Mouse (Mus musculus): ENCODE measurements around the gene Pak1ip1. TPM values are rescaled to one million over a fixed set of nuclear protein-coding genes. Genes with fewer than 3 reads are reported as not detected.
A peak's percentile ranks its signal among the peaks of the same experiment; 100 is the strongest.

The Pak1ip1 gene
- polyA plus RNA-seq, 1 experiment from 2014 or later = 69.0 TPM

DNA sequence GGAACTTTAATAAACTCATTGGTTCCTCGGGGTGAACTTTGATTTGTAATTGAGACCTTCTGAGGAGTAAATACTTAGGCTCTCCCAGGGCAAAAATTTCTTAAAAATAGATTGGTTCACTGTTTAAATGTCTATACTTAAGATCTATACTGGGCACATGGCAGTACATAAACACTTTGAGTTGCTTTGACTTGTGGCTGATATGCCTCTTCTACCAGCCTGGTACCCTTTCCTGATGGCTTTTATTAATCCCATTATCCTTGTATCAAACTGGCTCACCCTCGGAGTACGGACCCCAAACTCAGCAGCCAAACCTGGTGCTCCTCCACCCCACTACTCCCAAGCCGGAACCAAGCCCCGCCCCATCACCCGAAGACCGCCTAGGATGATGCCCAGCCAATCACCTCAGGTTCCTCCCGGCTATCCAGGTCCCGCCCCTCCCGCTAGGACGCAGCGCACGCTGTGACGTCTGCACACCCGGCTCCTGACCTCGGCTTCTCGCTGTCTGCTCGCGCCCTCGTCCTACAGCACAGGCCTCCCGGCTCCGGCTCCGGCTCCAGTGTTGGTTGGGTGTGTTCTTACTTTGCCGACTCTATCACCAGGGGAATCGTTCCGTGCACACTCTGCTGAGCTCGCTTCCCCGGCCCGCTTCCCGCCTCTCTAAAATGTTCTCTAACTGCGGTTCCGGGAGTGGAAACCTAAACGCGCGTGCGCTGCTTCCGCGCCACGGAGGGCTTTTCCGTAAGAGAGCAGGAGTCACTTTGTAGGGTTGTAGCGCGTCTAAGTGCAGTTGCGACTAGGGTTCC is 15.2 kb downstream of the Pak1ip1 start, which contains the start of gene Tmem14c:
TSS of gene Tmem14c (plus strand) at position 464 of the 806 bp plus-strand sequence.
- under 1% methylated on average over 43 of the region's 43 CpGs for WGBS

DNA sequence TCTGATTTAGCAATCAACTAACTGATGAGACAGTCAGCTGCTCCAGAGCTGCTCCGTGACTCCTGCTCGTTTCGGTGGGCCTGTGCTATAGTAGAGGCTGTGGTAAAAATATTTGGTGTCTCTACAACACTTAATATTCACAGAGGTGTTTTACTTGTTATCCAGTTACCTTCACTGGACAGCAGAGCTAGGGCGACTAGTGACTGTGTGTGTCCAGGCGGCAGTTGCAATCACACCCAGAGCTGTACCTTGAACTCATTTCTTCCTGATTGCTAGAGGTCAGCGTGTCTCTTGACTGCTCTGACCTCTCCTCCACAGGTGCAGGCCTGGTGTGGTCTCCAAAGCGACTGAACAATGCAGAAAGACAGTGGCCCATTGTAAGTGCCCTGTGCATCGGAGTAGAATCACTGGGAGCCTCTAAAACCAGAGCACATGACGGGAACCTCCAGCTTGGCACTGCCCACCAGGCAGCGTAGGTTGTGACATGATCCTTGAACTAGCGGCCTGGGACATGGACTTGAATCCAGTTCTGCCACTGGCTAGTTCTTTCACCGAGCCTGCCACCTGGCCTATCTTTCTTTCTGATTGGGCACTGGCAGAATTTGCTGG is 16.1 kb downstream of the Pak1ip1 start:
- 29% methylated on average over 12 of the region's 12 CpGs for WGBS
- Histone ChIP-seq H3K27ac (peak overlapping the region; percentile 95; the same call in 1 of the 2 replicates), H3K9ac (peak overlapping the region; percentile 81; the same call in 1 of the 2 replicates), H3K4me1 (peaks cover 16% of the 10 kb centered on the region), H3K4me3 (replicated peaks) (peak overlapping the region; percentile 70), H3K4me2 (peak overlapping the region; percentile 63), H3K36me3 (peaks cover 17% of the 10 kb centered on the region), H3K27me3 (replicated peaks) (no peaks in the 10 kb centered on the region), H3K9me3 (no peaks in the 10 kb centered on the region)
- no peak for ATAC-seq (ENCODE audit: insufficient read depth, low FRiP score, low read depth)

More for the DNA sequence above, 15.2 kb downstream of the Pak1ip1 start, which contains the start of gene Tmem14c:
- H3K36me3 ChIP-seq = peaks cover 17% of the 10 kb centered on the region
- no peaks in the 10 kb centered on the region for H3K27me3 ChIP-seq (replicated peaks)
- peak within 1 kb of the TSS; percentile 81 for H3K9ac ChIP-seq
- H3K9me3 ChIP-seq = no peaks in the 10 kb centered on the region
- ATAC-seq (ENCODE audit: insufficient read depth, low FRiP score, low read depth) = peak; percentile 96
- peak within 1 kb of the TSS; percentile 63 for H3K4me2 ChIP-seq
- H3K27ac ChIP-seq = peak within 1 kb of the TSS; percentile 95
- peak within 1 kb of the TSS; percentile 70 for H3K4me3 ChIP-seq (replicated peaks)
- peaks cover 16% of the 10 kb centered on the region for H3K4me1 ChIP-seq

DNA sequence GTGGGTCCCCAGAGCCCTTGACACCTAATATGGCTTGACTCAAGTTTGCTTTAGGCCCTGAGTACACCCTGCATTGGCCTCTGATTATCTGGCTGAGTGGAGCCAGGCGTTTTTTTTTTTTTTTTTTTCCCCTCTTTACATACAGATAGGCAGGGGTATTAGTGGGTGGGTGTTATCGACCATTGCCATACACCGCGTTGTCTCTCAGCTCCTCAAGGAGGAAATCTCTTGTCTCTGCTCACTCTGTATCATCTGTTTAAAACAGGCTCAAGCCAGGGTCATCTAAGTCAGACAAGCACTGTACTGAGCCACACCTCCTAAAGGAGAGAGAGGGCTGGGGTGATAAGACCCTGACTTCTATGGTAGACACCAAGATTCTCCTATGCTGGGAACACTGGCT is 17.0 kb downstream of the Pak1ip1 start:
- Histone ChIP-seq H3K27me3 (replicated peaks) (no peaks in the 10 kb centered on the region), H3K36me3 (peaks cover 16% of the 10 kb centered on the region), H3K27ac (no peak overlapping the region), H3K9ac (no peak overlapping the region), H3K4me1 (peaks cover 16% of the 10 kb centered on the region), H3K4me2 (peak overlapping the region; percentile 63), H3K9me3 (no peaks in the 10 kb centered on the region), H3K4me3 (replicated peaks) (peak overlapping the region; percentile 70; the same call in 1 of the 2 replicates)
- WGBS = 76% methylated on average over 4 of the region's 4 CpGs
- peak; percentile 67 for ATAC-seq (ENCODE audit: insufficient read depth, low FRiP score, low read depth)

DNA sequence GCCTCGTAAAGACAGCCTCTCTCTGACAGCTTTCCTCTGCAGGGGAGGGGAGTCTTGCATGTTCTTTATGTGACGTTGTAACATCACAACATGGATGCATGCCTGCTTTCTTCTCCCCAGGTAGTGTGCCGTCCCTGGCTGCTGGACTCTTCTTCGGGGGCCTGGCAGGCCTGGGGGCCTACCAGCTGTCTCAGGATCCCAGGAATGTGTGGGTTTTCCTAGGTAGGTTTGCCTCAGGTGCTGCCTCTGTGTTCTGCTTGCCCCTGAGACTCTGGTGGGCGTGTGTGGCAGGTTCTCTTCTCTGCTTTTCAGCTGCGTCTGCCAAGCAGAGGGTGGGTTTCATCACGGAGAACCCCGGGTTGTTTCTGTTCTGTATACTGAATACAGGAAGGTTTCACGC is 17.4 kb downstream of the Pak1ip1 start:
- Histone ChIP-seq H3K9ac (no peak overlapping the region), H3K27ac (no peak overlapping the region), H3K4me3 (replicated peaks) (no peak overlapping the region), H3K4me1 (peaks cover 16% of the 10 kb centered on the region), H3K9me3 (no peaks in the 10 kb centered on the region), H3K36me3 (peaks cover 16% of the 10 kb centered on the region), H3K27me3 (replicated peaks) (no peaks in the 10 kb centered on the region), H3K4me2 (no peak overlapping the region)
- no peak for ATAC-seq (ENCODE audit: insufficient read depth, low FRiP score, low read depth)
- 89% methylated on average over 9 of the region's 9 CpGs for WGBS

DNA sequence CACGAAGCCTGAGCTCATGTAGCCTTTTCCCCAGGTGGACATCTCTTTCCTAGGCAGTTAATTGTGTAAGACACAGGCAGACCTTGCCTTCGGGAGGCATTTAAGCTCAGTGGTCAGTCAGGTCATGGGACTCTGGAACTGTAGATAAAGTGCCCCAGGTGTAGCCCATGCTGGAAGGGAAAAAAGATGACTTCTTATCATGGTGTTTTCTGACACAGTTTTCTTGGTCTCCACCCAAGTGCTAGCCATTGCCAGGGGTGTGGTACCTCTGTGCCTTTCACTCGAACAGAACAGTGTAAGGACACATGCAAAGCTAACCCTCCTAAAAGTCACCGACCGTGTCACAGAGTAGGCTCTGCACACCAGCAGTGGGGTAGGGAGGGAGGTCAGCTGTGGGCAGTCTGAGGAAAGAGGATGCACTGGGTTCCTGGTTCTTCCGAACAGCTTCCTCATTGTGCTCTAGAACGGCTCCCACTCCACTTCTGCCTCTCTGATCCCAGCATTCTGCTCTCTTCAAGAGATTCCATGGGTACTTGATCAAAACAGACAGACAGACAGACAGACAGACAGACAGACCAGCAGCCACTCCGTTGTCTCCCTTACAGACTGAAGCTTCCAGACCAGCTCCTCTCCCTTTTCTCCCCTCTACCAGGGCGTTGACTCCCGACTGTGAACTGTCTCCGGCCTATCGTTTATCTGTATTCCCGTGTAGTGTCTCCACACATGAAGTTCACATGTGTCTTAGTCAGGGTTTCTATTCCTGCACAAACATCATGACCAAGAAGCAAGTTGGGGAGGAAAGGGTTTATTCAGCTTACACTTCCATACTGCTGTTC is 18.2 kb downstream of the Pak1ip1 start:
- Histone ChIP-seq H3K9ac (no peak overlapping the region), H3K4me3 (replicated peaks) (no peak overlapping the region), H3K4me1 (peaks cover 16% of the 10 kb centered on the region), H3K9me3 (no peaks in the 10 kb centered on the region), H3K4me2 (no peak overlapping the region), H3K36me3 (peaks cover 21% of the 10 kb centered on the region), H3K27me3 (replicated peaks) (no peaks in the 10 kb centered on the region), H3K27ac (no peak overlapping the region)
- no peak; the same call in 1 of the 2 replicates for ATAC-seq (ENCODE audit: insufficient read depth, low FRiP score, low read depth)
- 89% methylated on average over 13 of the region's 13 CpGs for WGBS

DNA sequence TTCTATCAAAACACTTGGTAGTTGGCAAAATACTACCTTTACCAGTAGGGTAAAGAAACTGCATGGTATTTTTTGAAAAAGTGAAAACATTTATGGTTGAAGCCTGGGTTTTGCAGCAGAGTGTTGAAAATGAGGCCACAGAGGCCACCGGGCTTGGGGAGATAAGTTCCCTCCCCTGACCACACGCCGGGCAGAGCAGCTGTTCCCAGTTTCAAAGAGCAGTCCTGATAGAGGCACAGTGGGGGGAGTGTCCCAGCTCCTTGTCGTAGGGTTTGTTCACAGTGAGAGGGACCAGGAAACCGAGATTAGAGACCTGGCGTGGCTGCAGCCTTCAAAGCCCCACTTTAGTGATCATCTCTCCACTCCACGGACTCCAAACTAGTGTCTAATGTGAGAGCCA is 19.7 kb downstream of the Pak1ip1 start:
- peaks cover 21% of the 10 kb centered on the region for H3K36me3 ChIP-seq
- WGBS = 52% methylated on average over 7 of the region's 7 CpGs
- no peak overlapping the region for H3K27ac ChIP-seq
- H3K9me3 ChIP-seq = no peaks in the 10 kb centered on the region
- H3K4me2 ChIP-seq = no peak overlapping the region
- H3K9ac ChIP-seq = no peak overlapping the region
- no peaks in the 10 kb centered on the region for H3K27me3 ChIP-seq (replicated peaks)
- no peak for ATAC-seq (ENCODE audit: insufficient read depth, low FRiP score, low read depth)
- no peak overlapping the region for H3K4me3 ChIP-seq (replicated peaks)
- peaks cover 15% of the 10 kb centered on the region for H3K4me1 ChIP-seq

DNA sequence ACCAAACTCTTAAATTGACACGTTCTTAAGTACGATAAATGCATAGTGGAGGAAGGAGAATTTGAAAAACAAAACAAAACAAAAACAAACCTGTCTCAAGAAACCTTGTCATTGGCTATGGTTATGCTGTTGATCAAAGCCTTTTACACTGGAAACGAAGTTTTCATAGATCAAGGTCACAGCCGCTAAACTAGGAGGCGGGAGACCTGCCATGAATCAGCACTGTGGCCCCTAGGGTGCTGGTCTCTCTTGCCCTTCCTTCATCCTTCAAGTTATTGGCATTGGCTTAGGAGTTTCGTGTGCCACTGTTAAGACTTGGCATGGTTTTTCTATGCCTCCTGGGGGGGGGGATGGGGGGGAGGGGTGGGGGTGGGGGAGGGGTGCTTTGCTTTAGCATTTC is 20.8 kb downstream of the Pak1ip1 start:
- H3K4me1 ChIP-seq = peaks cover 13% of the 10 kb centered on the region
- H3K36me3 ChIP-seq = peaks cover 21% of the 10 kb centered on the region
- H3K27me3 ChIP-seq (replicated peaks) = no peaks in the 10 kb centered on the region
- no peak overlapping the region for H3K27ac ChIP-seq
- WGBS = 80% methylated on average over 6 of the region's 6 CpGs
- H3K4me3 ChIP-seq (replicated peaks) = no peak overlapping the region
- no peak overlapping the region for H3K9ac ChIP-seq
- no peak for ATAC-seq (ENCODE audit: insufficient read depth, low FRiP score, low read depth)
- no peak overlapping the region for H3K4me2 ChIP-seq
- no peaks in the 10 kb centered on the region for H3K9me3 ChIP-seq

DNA sequence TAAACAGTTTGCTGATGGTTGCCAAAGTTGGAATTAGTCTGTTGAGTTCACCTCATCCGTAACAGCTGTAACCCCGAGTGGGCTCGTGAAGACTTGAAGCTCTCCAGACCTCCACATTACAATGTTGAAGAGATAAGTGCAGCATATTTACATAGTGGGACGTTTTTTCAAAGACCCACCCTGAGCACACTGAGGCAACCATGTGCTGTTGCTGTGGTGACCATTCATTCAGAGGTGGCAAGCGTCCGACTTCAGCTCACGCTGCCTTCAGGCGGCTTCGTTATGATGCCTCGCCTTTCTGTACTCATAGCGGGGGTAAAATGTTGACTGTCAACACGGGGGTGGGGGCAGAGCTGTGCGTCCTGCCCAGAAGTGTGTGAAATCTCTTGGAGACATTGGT is 21.3 kb downstream of the Pak1ip1 start:
- H3K9me3 ChIP-seq = no peaks in the 10 kb centered on the region
- ATAC-seq (ENCODE audit: insufficient read depth, low FRiP score, low read depth) = peak; percentile 34; the same call in 1 of the 2 replicates
- no peak overlapping the region for H3K27ac ChIP-seq
- H3K4me1 ChIP-seq = peaks cover 9% of the 10 kb centered on the region
- no peak overlapping the region for H3K9ac ChIP-seq
- H3K27me3 ChIP-seq (replicated peaks) = no peaks in the 10 kb centered on the region
- peaks cover 21% of the 10 kb centered on the region for H3K36me3 ChIP-seq
- WGBS = 73% methylated on average over 13 of the region's 13 CpGs
- no peak overlapping the region for H3K4me2 ChIP-seq
- H3K4me3 ChIP-seq (replicated peaks) = no peak overlapping the region

DNA sequence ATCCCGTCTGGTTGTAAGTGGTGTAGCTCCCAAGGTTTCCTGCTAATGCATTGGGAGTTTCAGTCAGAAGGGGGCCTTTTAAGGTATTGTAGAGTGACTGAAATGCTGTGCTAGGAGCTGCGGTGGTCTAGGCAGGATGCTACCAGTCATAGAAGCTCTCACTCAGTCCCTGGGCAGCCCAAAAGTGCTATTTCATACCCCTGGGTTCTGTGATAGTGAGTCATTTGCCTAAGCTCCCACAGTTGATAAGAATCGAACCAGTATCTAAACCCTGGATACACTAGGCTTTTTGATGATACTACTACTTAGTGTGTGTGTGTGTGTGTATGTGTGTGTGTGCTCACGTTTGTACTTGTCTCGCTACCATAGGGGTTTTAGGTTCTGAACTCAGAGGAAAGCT is 29.3 kb downstream of the Pak1ip1 start:
- Histone ChIP-seq H3K4me2 (no peak overlapping the region), H3K4me1 (no peaks in the 10 kb centered on the region), H3K27ac (no peak overlapping the region), H3K4me3 (replicated peaks) (no peak overlapping the region), H3K9ac (no peak overlapping the region), H3K27me3 (replicated peaks) (no peaks in the 10 kb centered on the region), H3K36me3 (no peaks in the 10 kb centered on the region), H3K9me3 (no peaks in the 10 kb centered on the region)
- 74% methylated on average over 5 of the region's 5 CpGs for WGBS
- ATAC-seq (ENCODE audit: insufficient read depth, low FRiP score, low read depth) = no peak

DNA sequence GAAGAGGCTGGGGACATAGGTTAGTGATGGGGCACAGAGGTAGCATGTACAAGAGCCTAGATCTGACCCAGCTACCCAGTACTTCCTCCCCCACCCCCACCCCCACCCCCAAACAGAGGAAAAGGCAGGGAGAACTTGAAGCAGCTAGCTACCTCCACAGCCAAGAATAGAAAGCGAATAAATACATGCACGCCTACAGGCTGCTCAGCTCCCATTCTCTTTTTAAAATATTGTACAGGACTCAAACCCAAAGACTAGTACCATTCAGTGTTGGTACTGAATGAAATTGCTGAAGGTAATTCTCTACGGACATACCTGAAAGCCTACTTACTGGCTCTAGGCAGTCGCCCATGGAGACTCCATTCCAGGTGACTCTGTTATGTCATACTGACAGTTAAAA is 41.7 kb downstream of the Pak1ip1 start:
- ATAC-seq (ENCODE audit: insufficient read depth, low FRiP score, low read depth) = no peak
- Histone ChIP-seq H3K4me3 (replicated peaks) (no peak overlapping the region), H3K36me3 (no peaks in the 10 kb centered on the region), H3K9me3 (no peaks in the 10 kb centered on the region), H3K27me3 (replicated peaks) (no peaks in the 10 kb centered on the region), H3K4me1 (no peaks in the 10 kb centered on the region), H3K9ac (no peak overlapping the region), H3K27ac (no peak overlapping the region), H3K4me2 (no peak overlapping the region)
- WGBS = 88% methylated on average over 4 of the region's 4 CpGs

DNA sequence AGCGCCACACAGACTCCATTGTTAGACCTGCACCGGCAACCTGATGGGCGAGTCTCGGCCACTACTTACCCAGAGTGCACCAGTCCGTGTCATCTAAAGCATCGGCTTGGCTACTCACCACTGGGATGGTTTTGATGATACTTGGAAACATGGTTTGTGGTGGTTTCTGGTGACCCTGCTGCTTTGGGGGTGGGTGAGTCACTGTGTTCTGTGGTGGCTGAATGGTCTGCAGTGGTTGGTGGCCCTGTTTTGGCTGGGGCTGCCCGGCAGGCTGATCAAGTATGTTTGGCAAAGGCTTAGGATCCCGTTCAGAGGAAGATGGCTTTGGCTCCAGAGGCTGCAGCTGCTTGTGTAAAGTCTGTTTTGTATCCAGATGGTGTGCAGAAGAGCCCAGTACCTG is 45.1 kb downstream of the Pak1ip1 start:
- whole genome bisulfite sequencing = 81% methylated on average over 8 of the region's 8 CpGs
- H3K27ac ChIP-seq = no peak overlapping the region
- H3K4me2 ChIP-seq = no peak overlapping the region
- H3K9ac ChIP-seq = no peak overlapping the region
- no peak for ATAC-seq (ENCODE audit: insufficient read depth, low FRiP score, low read depth)
- H3K4me1 ChIP-seq = no peaks in the 10 kb centered on the region
- no peaks in the 10 kb centered on the region for H3K27me3 ChIP-seq (replicated peaks)
- no peaks in the 10 kb centered on the region for H3K9me3 ChIP-seq
- H3K4me3 ChIP-seq (replicated peaks) = no peak overlapping the region
- H3K36me3 ChIP-seq = no peaks in the 10 kb centered on the region
